Mouse (Mus musculus) kidney, postnatal 36 days (tissue): Measurements from ENCODE around the gene Cnksr3.

Experiments
- DNase-seq, 2 experiments: peaks; one replicate each; pipeline ENCODE4 v3.0.0; 2021 to 2022; ENCODE audit warnings: mixed read lengths in 2 of 2

The Cnksr3 gene

GRCm38 (mm10) chr10:7144081-7144783 lies 67.8 kb downstream of the Cnksr3 start:
- no peak for DNase-seq

- DNase-seq, result peak in 1 of 2 experiments; percentile 72
These were observed 69.8 kb downstream of the Cnksr3 start for GRCm38 (mm10) chr10:7142287-7142686.

DNA sequence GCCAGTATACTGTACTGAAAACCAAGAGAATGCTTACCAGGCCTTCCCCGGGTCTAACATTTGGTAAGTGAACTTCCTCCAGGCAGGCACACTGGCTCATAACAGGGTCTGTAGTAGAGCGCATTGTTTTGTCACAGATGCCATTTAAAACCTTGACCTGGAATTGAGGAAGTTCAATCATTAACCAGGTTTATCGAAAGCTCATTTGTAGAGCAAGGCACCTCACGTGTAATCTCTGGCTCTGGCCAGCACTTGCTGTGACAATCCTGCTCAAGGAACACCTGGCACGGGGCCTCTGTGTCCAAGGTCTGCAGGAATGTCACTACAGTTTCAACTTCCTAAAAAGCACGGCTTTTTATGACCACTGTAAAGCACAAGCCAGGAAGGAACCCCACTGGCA lies 71.8 kb downstream of the Cnksr3 start:
- DNase-seq, result peak; percentile 87 to 91

DNA sequence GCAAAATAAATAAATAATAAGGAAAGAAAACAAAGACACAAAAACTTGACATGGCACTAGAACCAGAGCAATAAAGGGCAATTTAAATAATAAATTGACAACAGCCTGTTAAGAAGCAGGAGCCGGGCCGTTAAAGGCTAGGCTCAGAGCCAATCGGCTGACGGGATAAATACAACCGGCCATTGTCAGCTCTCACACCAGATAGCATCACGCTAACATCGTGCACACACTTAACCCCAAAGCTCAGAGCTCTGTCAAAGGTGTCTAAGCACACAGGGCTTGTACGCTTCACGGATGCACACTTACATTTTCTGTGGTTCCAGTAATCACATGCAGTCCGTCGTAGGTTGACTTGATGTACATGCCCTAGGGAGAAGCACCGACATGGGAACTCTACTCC lies 74.0 kb downstream of the Cnksr3 start:
- no peak for DNase-seq

DNA sequence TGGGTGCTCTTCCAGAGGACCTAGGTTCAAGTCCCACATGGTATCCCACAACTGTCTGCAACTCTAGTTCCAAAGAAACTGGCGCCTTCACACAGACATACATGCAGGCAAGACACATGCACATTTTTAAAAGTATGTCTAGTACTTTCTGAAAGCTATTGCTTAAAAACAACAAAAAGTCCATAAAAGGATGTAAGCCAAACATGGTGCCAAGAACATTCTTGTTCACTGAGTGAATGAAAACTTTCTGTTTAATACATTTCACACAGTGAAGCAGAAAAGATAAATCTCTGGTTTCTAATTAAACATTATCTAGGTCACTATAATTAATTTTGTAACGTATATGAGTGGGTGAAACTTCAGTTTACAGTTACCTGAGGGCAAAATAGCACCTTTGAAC lies 76.3 kb downstream of the Cnksr3 start:
- no peak for DNase-seq

- DNase-seq, result no peak
These were observed 79.0 kb downstream of the Cnksr3 start for GRCm38 (mm10) chr10:7133005-7133404.

GRCm38 (mm10) chr10:7131441-7131840 lies 80.6 kb downstream of the Cnksr3 start:
- DNase-seq, result no peak

GRCm38 (mm10) chr10:7127828-7128227 lies 84.2 kb downstream of the Cnksr3 start:
- no peak for DNase-seq

DNA sequence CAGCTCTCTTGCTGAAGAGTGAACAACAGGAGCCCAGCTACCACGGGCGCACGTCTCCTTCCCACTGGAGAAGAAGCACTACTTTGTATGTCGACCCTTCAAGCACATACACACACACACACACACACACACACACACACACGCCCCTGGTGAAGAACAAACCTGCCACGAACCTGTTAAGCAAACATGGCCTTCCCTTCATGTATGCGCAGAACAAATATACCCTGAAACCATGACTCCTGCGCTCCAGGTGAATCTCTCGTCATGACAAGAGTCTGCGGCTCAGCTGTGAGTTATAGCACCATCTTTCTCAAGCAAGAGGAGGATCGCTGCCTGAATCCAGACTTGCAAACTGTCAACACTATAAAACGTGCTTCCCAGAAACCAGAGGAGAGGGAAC lies 85.2 kb downstream of the Cnksr3 start:
- no peak for DNase-seq

DNA sequence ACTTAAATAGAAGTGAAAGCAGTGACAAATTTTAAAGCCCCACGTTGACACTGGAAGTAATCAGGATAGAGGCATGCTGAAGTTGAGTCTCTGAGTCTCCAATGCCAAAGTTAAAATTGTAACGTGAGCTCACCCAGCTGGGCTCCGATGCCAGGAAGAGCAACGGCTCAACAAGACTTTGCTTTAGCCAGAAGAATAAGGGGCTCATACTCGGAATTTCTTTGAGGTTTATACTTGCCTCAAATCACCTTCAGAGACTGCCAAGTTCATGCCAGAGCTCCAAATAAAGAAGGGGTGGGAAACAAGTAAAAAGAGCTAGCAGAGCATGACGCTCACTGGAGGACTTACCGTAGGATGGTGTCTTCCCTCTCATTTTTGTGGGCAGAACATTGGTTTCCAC lies 85.8 kb downstream of the Cnksr3 start:
- no peak for DNase-seq

- DNase-seq, result peak in 1 of 2 experiments; percentile 24
These were observed 87.0 kb downstream of the Cnksr3 start for GRCm38 (mm10) chr10:7124993-7125392.

DNA sequence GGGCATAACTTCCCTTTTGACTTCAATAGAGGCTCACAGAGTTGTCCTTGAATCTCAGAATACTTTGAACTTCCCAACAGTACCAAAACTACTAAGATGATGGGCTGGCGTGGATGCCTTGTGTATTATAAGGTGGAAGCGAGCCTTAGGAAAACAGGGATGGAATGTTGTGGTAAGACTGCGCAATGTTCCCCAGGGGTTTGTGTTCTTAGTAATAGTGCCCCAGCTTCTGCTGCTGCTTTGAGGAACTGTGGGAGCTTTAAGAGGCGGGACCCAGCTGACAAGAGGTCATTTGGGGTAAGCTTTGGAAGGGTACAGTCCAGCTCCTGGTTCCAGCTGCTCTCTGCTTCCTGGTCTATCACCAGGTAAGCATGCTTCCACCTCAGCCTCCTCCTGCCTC lies 89.7 kb downstream of the Cnksr3 start:
- no peak for DNase-seq

GRCm38 (mm10) chr10:7120206-7120605 lies 91.8 kb downstream of the Cnksr3 start:
- DNase-seq, result no peak

DNA sequence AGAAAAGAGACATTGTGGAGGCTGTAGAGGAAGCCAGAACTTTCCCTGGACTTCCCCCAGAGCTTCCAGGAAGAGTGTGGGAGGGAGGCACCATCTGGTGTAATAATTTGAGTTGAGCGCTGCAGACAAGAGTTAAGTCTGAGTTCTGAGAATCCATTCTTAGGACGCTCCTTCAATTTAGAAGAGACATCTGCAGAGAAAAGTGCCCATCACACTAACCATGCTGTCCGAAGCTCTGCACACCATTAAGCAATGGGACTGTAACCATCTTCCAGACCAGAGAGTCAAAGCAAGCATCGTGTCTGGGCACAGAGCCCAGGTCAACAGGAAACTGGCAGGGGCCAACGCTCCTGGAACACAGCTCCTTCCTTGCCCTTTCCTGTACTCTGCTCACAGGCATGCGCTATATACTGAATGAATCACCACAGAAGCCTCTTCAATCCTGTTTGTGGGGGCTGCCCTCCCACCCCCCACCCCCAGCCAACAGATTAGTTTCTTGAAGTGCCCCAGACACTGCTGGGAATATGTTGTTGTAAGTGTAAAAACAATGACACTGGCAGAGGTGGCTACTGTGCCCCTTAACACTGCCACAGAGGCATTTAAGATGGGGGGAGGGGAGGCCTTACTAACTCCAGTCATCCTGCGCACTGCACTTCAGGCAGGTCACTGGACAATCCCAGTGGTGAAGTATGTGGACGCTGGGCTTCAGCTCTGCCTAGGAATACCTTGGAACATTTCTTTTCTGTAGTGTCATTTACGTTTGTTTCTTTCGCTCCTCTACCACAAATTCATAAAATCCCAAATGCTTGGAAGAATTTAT lies 93.6 kb downstream of the Cnksr3 start:
- peak; percentile 83 to 86 for DNase-seq

- DNase-seq, result peak in 1 of 2 experiments; percentile 9
These were observed 94.3 kb downstream of the Cnksr3 start for GRCm38 (mm10) chr10:7117785-7118184.

GRCm38 (mm10) chr10:7114796-7115195 lies 97.2 kb downstream of the Cnksr3 start:
- no peak for DNase-seq

DNA sequence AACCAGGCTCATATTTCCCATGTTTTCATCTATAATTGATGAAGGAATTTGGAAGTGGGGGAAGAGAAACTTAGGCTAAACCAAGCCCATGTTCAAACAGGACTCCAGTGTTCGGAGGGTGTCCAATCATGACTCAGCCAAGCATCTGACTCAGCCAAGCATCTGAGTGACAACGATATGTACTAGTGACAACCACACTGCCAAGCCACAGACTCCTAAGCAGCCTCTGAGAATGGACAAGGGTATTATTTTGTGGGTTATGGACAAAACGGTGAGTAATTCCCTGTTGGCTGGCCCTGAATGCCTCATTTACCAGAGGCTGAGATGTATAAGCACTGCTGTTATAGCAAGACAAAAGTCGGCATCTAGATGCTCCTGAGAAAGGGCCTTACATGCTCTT lies 98.3 kb downstream of the Cnksr3 start:
- no peak for DNase-seq

DNA sequence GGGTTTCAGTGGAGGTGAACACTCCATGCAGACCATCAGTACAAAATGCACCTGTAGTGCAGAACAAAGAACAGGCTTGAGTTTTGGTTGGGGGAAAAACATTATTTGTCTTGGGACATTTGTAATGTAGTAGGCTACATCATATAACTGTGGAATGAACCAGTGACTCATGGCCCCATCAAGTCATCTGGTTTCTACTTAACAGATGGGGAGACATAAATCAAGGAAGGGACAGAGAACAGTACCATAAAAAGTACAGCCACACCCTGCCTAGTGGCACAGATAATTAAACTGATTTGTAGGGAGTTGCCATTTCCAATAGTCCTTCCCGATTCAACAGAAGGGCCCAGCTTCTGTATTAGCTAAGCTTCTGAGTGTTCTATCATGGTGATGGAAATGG lies 98.9 kb downstream of the Cnksr3 start:
- no peak for DNase-seq

- DNase-seq, result no peak
These were observed 100.5 kb downstream of the Cnksr3 start for GRCm38 (mm10) chr10:7111462-7112000.

- DNase-seq, result no peak
These were observed 108.2 kb downstream of the Cnksr3 start for GRCm38 (mm10) chr10:7103872-7104271.

DNA sequence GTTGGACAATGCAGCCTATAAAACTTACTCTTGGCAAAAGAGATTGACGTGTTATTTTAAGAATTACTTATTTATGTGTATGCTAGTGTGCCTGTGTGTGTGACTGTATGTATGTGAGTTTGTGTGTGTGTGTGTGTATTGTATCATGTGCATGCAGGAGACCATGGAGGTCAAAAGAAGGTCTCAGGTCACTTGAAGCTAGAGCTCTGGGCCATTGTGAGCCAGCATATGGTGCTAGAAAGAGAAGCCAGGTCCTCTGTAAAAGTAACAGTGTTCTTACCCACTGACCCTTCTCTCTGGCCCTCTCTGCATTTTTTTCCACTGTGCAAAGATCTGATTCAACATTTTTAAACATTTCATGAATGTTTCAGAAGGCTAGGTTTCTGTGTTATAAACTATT lies 134.1 kb downstream of the Cnksr3 start:
- no peak for DNase-seq

GRCm38 (mm10) chr10:7077389-7077808 lies 134.6 kb downstream of the Cnksr3 start:
- DNase-seq, result no peak

- peak in 1 of 2 experiments; percentile 14 for DNase-seq
These were observed 135.3 kb downstream of the Cnksr3 start for GRCm38 (mm10) chr10:7076662-7077211.

DNA sequence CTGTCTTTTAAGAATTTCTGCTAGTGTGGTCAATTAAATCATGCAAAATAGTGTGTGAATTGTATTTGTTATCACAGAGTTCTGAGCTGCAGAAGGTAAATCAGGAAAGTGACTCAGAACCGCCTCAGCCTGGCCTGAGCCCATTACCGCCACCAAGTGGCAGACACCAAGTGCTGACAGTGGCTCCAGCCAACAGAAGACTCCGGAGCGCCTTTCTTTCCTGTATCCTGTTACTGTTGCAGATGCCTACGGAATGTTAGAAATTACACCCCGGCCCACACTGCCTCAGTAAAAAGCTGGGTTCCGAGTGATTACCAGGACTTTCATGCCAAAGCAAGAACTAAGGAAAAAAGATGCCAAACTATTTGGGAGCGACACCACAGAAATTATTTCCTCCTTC lies 135.8 kb downstream of the Cnksr3 start:
- peak; percentile 79 to 88 for DNase-seq
